18 mouse cellular contexts compared by ENCODE assay signal in genomic region chr11:86403845-86404244, GRCm38 (mm10).
"Had no signal": no experiment of that assay in that cellular context is flagged by ENCODE, and none has a peak within 500 bp of the region (broad histone marks: within the 10 kb centered on the region; RNA-seq: fewer than 3 reads in every experiment).

No protein-coding gene starts in this region.

- H3K36me3 ChIP-seq: kidney, embryonic 15.5 days; limb, embryonic 10.5 days; liver, embryonic 15.5 days; midbrain, embryonic 15.5 days; neural tube, embryonic 13.5 days had no signal

- H3K27ac ChIP-seq: kidney, embryonic 15.5 days; left cerebral cortex, adult 2 months; limb, embryonic 10.5 days; liver, embryonic 15.5 days; midbrain, embryonic 15.5 days; neural tube, embryonic 13.5 days; stomach, postnatal 0 days had no signal

- H3K27me3 ChIP-seq: kidney, embryonic 15.5 days; liver, embryonic 15.5 days; midbrain, embryonic 15.5 days; neural tube, embryonic 13.5 days had no signal

- H3K4me2 ChIP-seq: kidney, embryonic 15.5 days; liver, embryonic 11.5 days; liver, embryonic 15.5 days; midbrain, embryonic 11.5 days; midbrain, embryonic 15.5 days; neural tube, embryonic 13.5 days had no signal

- H3K4me1 ChIP-seq: midbrain, embryonic 15.5 days; neural tube, embryonic 13.5 days had no signal

- H3K4me3 ChIP-seq: kidney, embryonic 15.5 days; left cerebral cortex, adult 2 months; limb, embryonic 10.5 days; liver, embryonic 15.5 days; megakaryocyte, embryonic 14.5 days; midbrain, embryonic 15.5 days; neural tube, embryonic 13.5 days had no signal

- ATAC-seq: intestine, embryonic 16.5 days; lung, postnatal 0 days; midbrain, embryonic 15.5 days had no signal

- DNase-seq: kidney, adult 2 months; kidney, postnatal 14 days; lung, adult 2 months; lung, postnatal 4 days; retina, postnatal 1 day; right cerebral cortex, postnatal 4 days had no signal

- H3K9ac ChIP-seq: kidney, embryonic 15.5 days; liver, embryonic 15.5 days; midbrain, embryonic 15.5 days; neural tube, embryonic 13.5 days had no signal

- H3K9me3 ChIP-seq: kidney, embryonic 15.5 days; limb, embryonic 10.5 days; liver, embryonic 15.5 days; midbrain, embryonic 15.5 days; neural tube, embryonic 13.5 days had no signal
